Mouse (Mus musculus): ENCODE measurements around the gene Them7.

GRCm38 (mm10) chr2:105215914-105216313 is 8.2 kb upstream of the Them7 start:
- TF ChIP-seq CTCF (IDR thresholded peaks at IDR 0.05; ENCODE audit: low read depth, low read length): no peak
- no peak for TF ChIP-seq POLR2A (IDR thresholded peaks at IDR 0.05; ENCODE audit: extremely low read depth, insufficient read depth, low read length)

Data from liver, adult 2 months (tissue).